Mouse (Mus musculus) embryonic facial prominence, embryonic 14.5 days (tissue): ENCODE results near the gene Gm21319. TPM values are rescaled to one million over a fixed set of nuclear protein-coding genes. Genes with fewer than 3 reads are reported as not detected.
"Not testable (repeated sequence)": the region's sequence is repeated elsewhere in the genome, so short reads cannot be mapped to it uniquely, and the experiment has no call there.

Experiments used
- ATAC-seq: fragments of 200-750 bp; cut with Nextera tagmentation; 2 replicates; pipeline ENCODE4 v1.8.0; 2017; ENCODE audit warnings: low read depth, moderate number of reproducible peaks, moderate TSS enrichment
- DNase-seq: peaks from one replicate; pipeline ENCODE4 v3.0.0-alpha.2; 2015; ENCODE audit warnings: low spot score
- H3K27ac ChIP-seq: fragments of 300-500 bp; sonication (generic); replicated peaks from 2 replicates; pipeline ENCODE4 v1.5.1; 2014; ENCODE audit warnings: low read depth, mild to moderate bottlenecking, low read length, moderate library complexity
- H3K27me3 ChIP-seq: fragments of 300-500 bp; sonication (generic); replicated peaks from 2 replicates; pipeline ENCODE4 v1.6.1; 2014; ENCODE audit warnings: low read length; ENCODE audit not compliant: control insufficient read depth, insufficient read depth
- H3K36me3 ChIP-seq: fragments of 300-500 bp; sonication (generic); 2 replicates; pipeline ENCODE4 v1.6.1; 2014; ENCODE audit warnings: low read length, mixed read lengths; ENCODE audit not compliant: control insufficient read depth, insufficient read depth
- H3K4me1 ChIP-seq: fragments of 300-500 bp; sonication (generic); 2 replicates; pipeline ENCODE4 v1.6.1; 2014; ENCODE audit warnings: antibody characterized with exemption, low read length; ENCODE audit not compliant: control insufficient read depth, insufficient read depth
- H3K4me2 ChIP-seq: fragments of 300-500 bp; sonication (generic); 2 replicates; pipeline ENCODE4 v1.6.1; 2014; ENCODE audit warnings: low read depth, mild to moderate bottlenecking, low read length, moderate library complexity, mixed read lengths
- H3K4me3 ChIP-seq: fragments of 300-500 bp; sonication (generic); 2 replicates; pipeline ENCODE4 v1.5.1; 2014; ENCODE audit warnings: low read depth, mild to moderate bottlenecking, low read length
- H3K9ac ChIP-seq: fragments of 300-500 bp; sonication (generic); 2 replicates; pipeline ENCODE4 v1.6.1; 2014; ENCODE audit warnings: low read depth, mild to moderate bottlenecking, low read length, moderate library complexity, mixed read lengths
- H3K9me3 ChIP-seq: fragments of 300-500 bp; sonication (generic); 2 replicates; pipeline ENCODE4 v1.6.1; 2016; ENCODE audit warnings: low read length; ENCODE audit not compliant: control insufficient read depth
- WGBS: fragments of 180-500 bp; shearing (Covaris S2); extraction: QIAGEN DNeasy Blood & Tissue Kit; methylation state at CpG from one replicate; pipeline ENCODE4 v1.1.7; 2014; 5-methylcytosine and 5-hydroxymethylcytosine counted together
- polyA plus RNA-seq: library from polyadenylated mRNA; unstranded; fragments of >200 nt; fragmentation: Nextera tagmentation; extraction: Ambion mirVana; gene quantifications from 2 replicates; pipeline ENCODE4 v1.2.1, GENCODE M21; 2014

Gm21319 gene
- polyA plus RNA-seq: not detected in 2 replicates

DNA sequence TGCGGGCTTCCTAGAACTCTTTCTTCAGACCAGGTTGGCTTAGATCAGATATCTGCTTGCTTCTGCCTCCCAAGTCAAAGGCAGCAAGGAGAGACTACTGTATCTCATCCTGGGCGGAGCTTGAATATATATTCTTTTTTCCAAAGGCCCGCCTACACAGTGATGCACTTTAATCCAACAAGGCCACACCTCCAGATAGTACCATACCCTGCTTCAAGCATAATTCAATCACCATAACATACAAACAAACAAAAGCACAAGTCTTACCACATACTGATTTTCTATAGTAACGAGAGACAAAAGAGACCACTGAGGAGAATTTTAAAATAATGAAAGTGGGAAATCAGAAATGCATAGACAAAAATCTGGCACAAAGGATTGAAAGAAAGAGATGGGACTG lies at the start of gene Gm21319:
Gene Gm21319, minus strand, starts transcription at position 101 of the 400 bp plus-strand sequence.
- H3K36me3 ChIP-seq, H3K9ac ChIP-seq, H3K27ac ChIP-seq, H3K27me3 ChIP-seq, H3K4me2 ChIP-seq, ATAC-seq, H3K9me3 ChIP-seq, DNase-seq, H3K4me1 ChIP-seq, H3K4me3 ChIP-seq: not testable (repeated sequence)
- 82% methylated on average over 4 of the region's 4 CpGs for WGBS

DNA sequence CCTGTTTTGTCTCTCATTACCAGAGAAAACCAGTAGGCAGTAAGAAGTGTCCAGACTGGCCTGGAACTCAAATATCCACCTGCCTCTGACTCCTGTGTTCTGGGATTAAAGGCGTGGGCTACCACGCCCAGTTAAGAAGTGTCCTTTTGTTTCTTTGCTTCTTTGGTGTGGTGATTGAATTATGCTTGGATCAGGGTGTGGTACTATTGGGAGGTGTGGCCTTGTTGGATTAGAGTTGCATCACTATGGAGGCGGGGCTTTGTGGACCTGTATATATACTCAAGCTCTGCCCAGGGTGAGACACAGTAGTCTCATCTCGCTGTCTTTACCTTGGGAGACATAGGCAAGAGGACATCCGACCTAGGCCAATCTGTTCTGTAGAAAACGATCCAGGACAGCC lies 40.7 kb upstream of the Gm21319 start, which contains the start of gene BB287469:
Gene BB287469, plus strand, starts transcription at position 301 of the 400 bp plus-strand sequence.
- not testable (repeated sequence) for H3K4me2 ChIP-seq, H3K4me3 ChIP-seq, H3K9ac ChIP-seq, H3K27me3 ChIP-seq, ATAC-seq, DNase-seq, H3K9me3 ChIP-seq, H3K36me3 ChIP-seq, H3K27ac ChIP-seq, H3K4me1 ChIP-seq
- 85% methylated on average over 4 of the region's 6 CpGs for WGBS

DNA sequence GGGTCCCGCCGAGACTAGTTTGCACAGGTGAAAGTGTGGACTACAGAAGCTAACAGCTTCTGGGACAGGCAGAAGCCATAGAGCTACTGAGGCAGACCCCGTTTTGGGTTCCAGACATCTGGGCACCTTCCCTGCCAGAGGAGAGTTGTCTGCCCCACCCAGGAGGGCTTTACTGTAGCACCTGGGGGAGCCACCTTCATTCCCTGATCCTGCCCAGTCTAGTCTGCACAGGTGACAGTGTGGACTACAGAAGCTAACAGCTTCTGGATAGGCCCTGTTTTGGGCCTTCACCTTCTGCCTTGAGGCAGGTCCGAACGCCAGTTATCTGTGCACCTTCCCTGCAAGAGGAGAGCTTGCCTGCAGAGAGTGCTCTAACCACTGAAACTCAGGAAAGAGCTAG lies 22.4 kb upstream of the Gm21319 start:
- ATAC-seq, H3K4me1 ChIP-seq: not testable (repeated sequence)
- WGBS: 91% methylated on average over 5 of the region's 5 CpGs

DNA sequence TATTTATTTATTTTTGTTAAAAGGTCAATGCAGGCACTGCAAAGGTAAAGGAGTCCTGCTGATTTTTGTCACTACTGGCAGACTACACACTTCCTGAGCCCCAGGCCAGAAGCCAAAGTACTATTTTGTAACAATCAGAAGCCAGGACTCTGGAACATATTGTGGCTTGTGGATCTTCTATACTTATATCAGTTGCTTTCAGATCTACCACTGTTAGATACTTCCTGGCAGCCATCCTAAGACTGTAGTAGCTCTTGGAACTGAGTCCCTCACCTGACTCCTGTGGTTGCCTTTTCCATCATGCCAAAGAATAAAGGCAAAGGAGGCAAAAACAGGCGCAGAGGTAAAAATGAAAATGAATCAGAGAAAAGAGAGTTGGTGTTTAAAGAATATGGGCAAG lies 19.7 kb upstream of the Gm21319 start, which contains the start of gene Gm21936:
Gene Gm21936, plus strand, starts transcription at position 301 of the 400 bp plus-strand sequence.
- not testable (repeated sequence) for H3K9me3 ChIP-seq

More for the DNA sequence above, 22.4 kb upstream of the Gm21319 start:
- H3K27ac ChIP-seq, H3K9me3 ChIP-seq, H3K36me3 ChIP-seq, H3K4me3 ChIP-seq, H3K4me2 ChIP-seq, H3K9ac ChIP-seq, H3K27me3 ChIP-seq, DNase-seq: not testable (repeated sequence)

More for the DNA sequence above, 19.7 kb upstream of the Gm21319 start, which contains the start of gene Gm21936:
- H3K27me3 ChIP-seq, DNase-seq, H3K27ac ChIP-seq, ATAC-seq, H3K4me3 ChIP-seq, H3K9ac ChIP-seq, H3K4me2 ChIP-seq, H3K4me1 ChIP-seq, H3K36me3 ChIP-seq: not testable (repeated sequence)
- WGBS: 100% methylated on average over 1 of the region's 1 CpGs

Other genes with a start within 250 kb of the Gm21319 start
- gene Oog1, start 173.1 kb downstream of the Gm21319 start, polyA plus RNA-seq: not detected in 2 replicates
- not detected in 2 replicates for gene Gm4027, start 156.9 kb downstream of the Gm21319 start, polyA plus RNA-seq
- not detected in 2 replicates for gene Gm16381, start 131.1 kb downstream of the Gm21319 start, polyA plus RNA-seq
- not detected in 2 replicates for gene Gm21936, start 19.8 kb upstream of the Gm21319 start, polyA plus RNA-seq
- not detected in 2 replicates for gene BB287469, start 40.8 kb upstream of the Gm21319 start, polyA plus RNA-seq
- not detected in 2 replicates for gene Gm2001, start 66.6 kb upstream of the Gm21319 start, polyA plus RNA-seq
- not detected in 2 replicates for gene Gm2016, start 98.3 kb upstream of the Gm21319 start, polyA plus RNA-seq
- gene Gm2022, start 119.6 kb upstream of the Gm21319 start, polyA plus RNA-seq: not detected in 2 replicates
- gene Gm2035, start 144.1 kb upstream of the Gm21319 start, polyA plus RNA-seq: not detected in 2 replicates
- gene Gm2042, start 178.3 kb upstream of the Gm21319 start, polyA plus RNA-seq: not detected in 2 replicates
- not detected in 2 replicates for gene Gm2075, start 236.1 kb upstream of the Gm21319 start, polyA plus RNA-seq
- not detected in 2 replicates for gene Gm6803, start 243.0 kb upstream of the Gm21319 start, polyA plus RNA-seq